Mouse (Mus musculus) neural tube, embryonic 12.5 days (tissue): ENCODE data around the gene Pip5k1a. TPM values are rescaled to one million over a fixed set of nuclear protein-coding genes. Genes with fewer than 3 reads are reported as not detected.
"Not testable (repeated sequence)": the region's sequence is repeated elsewhere in the genome, so short reads cannot be mapped to it uniquely, and the experiment has no call there.

Experiments
- ATAC-seq: fragments of 200-750 bp; cut with Nextera tagmentation; 2 replicates; pipeline ENCODE4 v1.8.0; 2017; ENCODE audit warnings: low read depth, mild to moderate bottlenecking, moderate TSS enrichment, moderate library complexity; ENCODE audit not compliant: low FRiP score
- H3K27ac ChIP-seq: fragments of 300-500 bp; sonication (generic); 2 replicates; pipeline ENCODE4 v1.5.1; 2016
- H3K27me3 ChIP-seq: fragments of 300-500 bp; sonication (generic); replicated peaks from 2 replicates; pipeline ENCODE4 v1.6.1; 2016; ENCODE audit warnings: mild to moderate bottlenecking
- H3K36me3 ChIP-seq: fragments of 300-500 bp; sonication (generic); 2 replicates; pipeline ENCODE4 v1.6.1; 2016; ENCODE audit warnings: mild to moderate bottlenecking
- H3K4me1 ChIP-seq: fragments of 300-500 bp; sonication (generic); 2 replicates; pipeline ENCODE4 v1.6.1; 2016
- H3K4me2 ChIP-seq: fragments of 300-500 bp; sonication (generic); replicated peaks from 2 replicates; pipeline ENCODE4 v1.6.1; 2016; ENCODE audit warnings: mild to moderate bottlenecking
- H3K4me3 ChIP-seq: fragments of 300-500 bp; sonication (generic); 2 replicates; pipeline ENCODE4 v1.5.1; 2016
- H3K9ac ChIP-seq: fragments of 300-500 bp; sonication (generic); 2 replicates; pipeline ENCODE4 v1.6.1; 2016; ENCODE audit warnings: mild to moderate bottlenecking
- H3K9me3 ChIP-seq: fragments of 300-500 bp; sonication (generic); 2 replicates; pipeline ENCODE4 v1.6.1; 2016; ENCODE audit warnings: mild to moderate bottlenecking
- WGBS: fragments of 180-500 bp; shearing (Covaris S2); methylation state at CpG from one replicate; pipeline ENCODE4 v1.1.7; 2016; 5-methylcytosine and 5-hydroxymethylcytosine counted together
- polyA plus RNA-seq: library from polyadenylated mRNA; unstranded; fragments of >200 nt; fragmentation: Nextera tagmentation; extraction: Ambion mirVana; gene quantifications from 2 replicates; pipeline ENCODE4 v1.2.1, GENCODE M21; 2016

The Pip5k1a gene
- polyA plus RNA-seq, 1 experiment from 2014 or later, result 20.4 TPM

GRCm38 (mm10) chr3:95107898-95108297, 1.2 kb upstream of the Pip5k1a start:
- peaks cover 16% of the 10 kb centered on the region for H3K4me1 ChIP-seq
- no peak for ATAC-seq
- H3K4me3 ChIP-seq, result no peak overlapping the region
- no peak overlapping the region for H3K4me2 ChIP-seq
- H3K27me3 ChIP-seq, result no peaks in the 10 kb centered on the region
- no peak overlapping the region for H3K9ac ChIP-seq
- H3K27ac ChIP-seq, result no peak overlapping the region
- H3K36me3 ChIP-seq, result no peaks in the 10 kb centered on the region
- no peaks in the 10 kb centered on the region for H3K9me3 ChIP-seq
- 73% methylated on average over 2 of the region's 2 CpGs for WGBS

- ATAC-seq, H3K36me3 ChIP-seq, H3K9ac ChIP-seq, H3K27ac ChIP-seq, H3K27me3 ChIP-seq, H3K9me3 ChIP-seq: not testable (repeated sequence)
- Histone ChIP-seq H3K4me1 (peaks cover 11% of the 10 kb centered on the region), H3K4me3 (peak overlapping the region; percentile 94; the same call in 1 of the 2 replicates), H3K4me2 (peak overlapping the region; percentile 61)
Measured at GRCm38 (mm10) chr3:95107308-95107707, 578 bp upstream of the Pip5k1a start.

GRCm38 (mm10) chr3:95105586-95106337, 968 bp downstream of the Pip5k1a start:
- H3K27ac ChIP-seq, result peak overlapping the region; percentile 74; the same call in 1 of the 2 replicates
- peaks cover 7% of the 10 kb centered on the region for H3K4me1 ChIP-seq
- peak overlapping the region; percentile 91 for H3K9ac ChIP-seq
- peak overlapping the region; percentile 75 for H3K4me2 ChIP-seq
- no peak for ATAC-seq
- no peaks in the 10 kb centered on the region; the same call in 1 of the 2 replicates for H3K36me3 ChIP-seq
- no peaks in the 10 kb centered on the region for H3K9me3 ChIP-seq
- peak overlapping the region; percentile 94 for H3K4me3 ChIP-seq
- 2% methylated on average over 16 of the region's 16 CpGs for WGBS
- no peaks in the 10 kb centered on the region for H3K27me3 ChIP-seq

GRCm38 (mm10) chr3:95105121-95105520, 1.6 kb downstream of the Pip5k1a start:
- Histone ChIP-seq H3K4me1 (peaks cover 7% of the 10 kb centered on the region), H3K27ac (no peak overlapping the region), H3K36me3 (no peaks in the 10 kb centered on the region; the same call in 1 of the 2 replicates), H3K27me3 (no peaks in the 10 kb centered on the region), H3K9me3 (no peaks in the 10 kb centered on the region), H3K9ac (peak overlapping the region; percentile 91; the same call in 1 of the 2 replicates), H3K4me3 (peak overlapping the region; percentile 94), H3K4me2 (peak overlapping the region; percentile 75)
- ATAC-seq, result no peak
- WGBS, result 73% methylated on average over 4 of the region's 4 CpGs

- H3K9me3 ChIP-seq, result no peaks in the 10 kb centered on the region
- no peaks in the 10 kb centered on the region; the same call in 1 of the 2 replicates for H3K36me3 ChIP-seq
- no peak overlapping the region for H3K4me2 ChIP-seq
- H3K4me3 ChIP-seq, result no peak overlapping the region
- no peak overlapping the region for H3K9ac ChIP-seq
- no peak for ATAC-seq
- H3K27ac ChIP-seq, result no peak overlapping the region
- 55% methylated on average over 2 of the region's 2 CpGs for WGBS
- H3K27me3 ChIP-seq, result no peaks in the 10 kb centered on the region
- H3K4me1 ChIP-seq, result peaks cover 7% of the 10 kb centered on the region
Measured at GRCm38 (mm10) chr3:95100854-95101253, 5.9 kb downstream of the Pip5k1a start.

- Histone ChIP-seq H3K4me1 (no peaks in the 10 kb centered on the region), H3K27ac (no peak overlapping the region)
Measured at GRCm38 (mm10) chr3:95088071-95088470, 18.7 kb downstream of the Pip5k1a start.

GRCm38 (mm10) chr3:95071606-95072005, 35.1 kb downstream of the Pip5k1a start:
- Histone ChIP-seq H3K36me3 (peaks cover 83% of the 10 kb centered on the region), H3K4me3 (no peak overlapping the region), H3K4me1 (no peaks in the 10 kb centered on the region), H3K27me3 (no peaks in the 10 kb centered on the region), H3K27ac (no peak overlapping the region), H3K4me2 (no peak overlapping the region), H3K9ac (no peak overlapping the region), H3K9me3 (no peaks in the 10 kb centered on the region)
- no peak for ATAC-seq
- 92% methylated on average over 2 of the region's 2 CpGs for WGBS

More at GRCm38 (mm10) chr3:95088071-95088470, 18.7 kb downstream of the Pip5k1a start:
- H3K36me3 ChIP-seq, result 0 out of 2 replicates have a peak, but pooled peaks cover 6% of the 10 kb centered on the region
- H3K27me3 ChIP-seq, result no peaks in the 10 kb centered on the region
- 96% methylated on average over 1 of the region's 1 CpGs for WGBS
- H3K9ac ChIP-seq, result no peak overlapping the region
- ATAC-seq, result no peak
- H3K4me2 ChIP-seq, result no peak overlapping the region
- no peaks in the 10 kb centered on the region for H3K9me3 ChIP-seq
- H3K4me3 ChIP-seq, result no peak overlapping the region

GRCm38 (mm10) chr3:95066570-95066969, 40.2 kb downstream of the Pip5k1a start:
- Histone ChIP-seq H3K4me2 (no peak overlapping the region), H3K4me1 (no peaks in the 10 kb centered on the region), H3K36me3 (peaks cover 93% of the 10 kb centered on the region), H3K4me3 (no peak overlapping the region), H3K27ac (no peak overlapping the region), H3K27me3 (no peaks in the 10 kb centered on the region), H3K9ac (no peak overlapping the region), H3K9me3 (no peaks in the 10 kb centered on the region)
- WGBS, result 93% methylated on average over 11 of the region's 11 CpGs
- ATAC-seq, result no peak

- Histone ChIP-seq H3K27me3 (no peaks in the 10 kb centered on the region), H3K4me2 (no peak overlapping the region), H3K4me1 (no peaks in the 10 kb centered on the region), H3K27ac (no peak overlapping the region), H3K4me3 (no peak overlapping the region), H3K9ac (no peak overlapping the region), H3K36me3 (peaks cover 93% of the 10 kb centered on the region), H3K9me3 (no peaks in the 10 kb centered on the region)
- no peak for ATAC-seq
- WGBS, result 93% methylated on average over 6 of the region's 6 CpGs
Measured at GRCm38 (mm10) chr3:95066095-95066494, 40.6 kb downstream of the Pip5k1a start.

GRCm38 (mm10) chr3:95065553-95065952, 41.2 kb downstream of the Pip5k1a start:
- H3K27me3 ChIP-seq, result no peaks in the 10 kb centered on the region

GRCm38 (mm10) chr3:95063741-95064140, 43.0 kb downstream of the Pip5k1a start:
- Histone ChIP-seq H3K36me3 (peaks cover 93% of the 10 kb centered on the region), H3K9me3 (no peaks in the 10 kb centered on the region), H3K27me3 (no peaks in the 10 kb centered on the region), H3K4me2 (no peak overlapping the region), H3K4me3 (no peak overlapping the region), H3K4me1 (no peaks in the 10 kb centered on the region), H3K27ac (no peak overlapping the region), H3K9ac (no peak overlapping the region)
- WGBS, result 94% methylated on average over 4 of the region's 4 CpGs
- no peak for ATAC-seq

More at GRCm38 (mm10) chr3:95065553-95065952, 41.2 kb downstream of the Pip5k1a start:
- Histone ChIP-seq H3K4me2 (no peak overlapping the region), H3K36me3 (peaks cover 93% of the 10 kb centered on the region), H3K4me1 (no peaks in the 10 kb centered on the region), H3K4me3 (no peak overlapping the region), H3K27ac (no peak overlapping the region), H3K9ac (no peak overlapping the region), H3K9me3 (no peaks in the 10 kb centered on the region)
- 79% methylated on average over 1 of the region's 1 CpGs for WGBS
- no peak for ATAC-seq

GRCm38 (mm10) chr3:95058078-95058477, 48.7 kb downstream of the Pip5k1a start:
- Histone ChIP-seq H3K4me2 (no peak overlapping the region), H3K9ac (no peak overlapping the region), H3K36me3 (peaks cover 55% of the 10 kb centered on the region), H3K27ac (no peak overlapping the region), H3K4me3 (no peak overlapping the region), H3K27me3 (no peaks in the 10 kb centered on the region), H3K9me3 (no peaks in the 10 kb centered on the region), H3K4me1 (no peaks in the 10 kb centered on the region)
- no peak for ATAC-seq
- WGBS, result 90% methylated on average over 8 of the region's 8 CpGs

- Histone ChIP-seq H3K36me3 (peaks cover 39% of the 10 kb centered on the region), H3K4me3 (no peak overlapping the region)
- WGBS, result 95% methylated on average over 7 of the region's 7 CpGs
Measured at GRCm38 (mm10) chr3:95056275-95056674, 50.5 kb downstream of the Pip5k1a start.

More at GRCm38 (mm10) chr3:95056275-95056674, 50.5 kb downstream of the Pip5k1a start:
- H3K4me1 ChIP-seq, result no peaks in the 10 kb centered on the region
- no peak for ATAC-seq
- no peaks in the 10 kb centered on the region for H3K27me3 ChIP-seq
- no peak overlapping the region for H3K9ac ChIP-seq
- H3K9me3 ChIP-seq, result no peaks in the 10 kb centered on the region
- no peak overlapping the region for H3K27ac ChIP-seq
- no peak overlapping the region for H3K4me2 ChIP-seq
